ENCODE assay signal across 1 mouse cellular context in the genomic region with DNA sequence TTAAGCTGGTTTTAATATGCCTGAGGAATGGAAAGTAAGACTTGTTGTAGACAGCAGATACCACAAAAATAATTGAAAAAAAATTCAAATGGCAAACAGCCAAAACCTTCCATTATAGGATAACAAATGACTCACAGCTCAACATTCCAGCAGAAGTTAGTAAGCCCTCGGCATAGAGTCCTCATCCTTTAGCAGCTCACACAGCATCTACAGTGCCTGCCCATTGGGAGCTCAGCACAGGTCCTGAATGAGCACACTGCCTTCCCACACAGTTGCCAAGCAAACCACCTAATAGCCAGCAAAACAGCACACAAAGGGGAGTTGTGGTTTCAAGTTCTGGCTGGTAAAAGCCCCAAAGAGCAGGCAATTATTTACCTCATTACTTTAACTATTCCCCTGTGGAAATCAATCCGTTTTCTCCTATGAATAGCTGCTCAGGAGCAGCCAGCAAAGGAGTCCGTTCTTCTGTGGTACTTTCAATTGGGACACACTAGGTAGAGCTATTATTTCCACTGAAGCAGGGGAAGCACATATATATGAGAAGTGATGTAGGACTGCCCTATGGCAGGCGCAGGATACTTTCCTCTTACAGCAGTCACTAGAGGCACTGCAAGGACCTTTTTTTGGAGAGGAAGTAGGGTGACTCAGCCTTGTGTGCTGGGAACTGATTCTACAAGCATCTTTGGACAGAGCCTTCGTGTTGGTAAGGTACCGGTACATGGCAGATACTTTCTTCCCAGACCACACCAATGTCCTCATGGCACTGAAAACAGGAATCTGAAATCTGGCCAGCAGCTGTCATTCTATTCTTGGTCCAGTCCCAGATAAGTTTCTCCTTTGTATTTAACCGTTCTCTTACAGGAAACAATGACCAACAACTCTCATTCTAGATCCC.
TF ChIP-seq lines count a peak whose summit lies in the region.

No protein-coding gene starts in this region.

TF ChIP-seq in C2C12, 6 proteins besides CTCF, POLR2A, EP300 and RAD21 (continued from another document):
- TF ChIP-seq USF1 (IDR thresholded peaks at IDR 0.05; ENCODE audit: low read depth): no peak
- no peak for TF ChIP-seq CEBPB (IDR thresholded peaks at IDR 0.05; ENCODE audit: low read depth)
- no peak for TF ChIP-seq MYOG (IDR thresholded peaks at IDR 0.05; ENCODE audit: control insufficient read depth, extremely low read depth, insufficient read length)
- TF ChIP-seq MAX (IDR thresholded peaks at IDR 0.05): peak; percentile 37
